Mouse (Mus musculus): ENCODE results near the gene Cilp.
"Not testable (repeated sequence)": the region's sequence is repeated elsewhere in the genome, so short reads cannot be mapped to it uniquely, and the experiment has no call there.

- TF ChIP-seq POLR2A (IDR thresholded peaks at IDR 0.05; ENCODE audit: low read depth, low read length); CTCF (conservative IDR thresholded peaks at IDR 0.05; ENCODE audit: insufficient read depth, insufficient read length, low read depth, low read length): not testable (repeated sequence)
Observed at GRCm38 (mm10) chr9:65274851-65275250, 9.9 kb downstream of the Cilp start.
